Mouse (Mus musculus) brain, embryonic 14.5 days (tissue): Measurements from ENCODE around the gene Hist1h4b.

Source experiments
- CTCF ChIP-seq: fragments of 200-500 bp; IDR thresholded peaks from 2 replicates; pipeline ENCODE4 v1.5.1; 2012; ENCODE audit warnings: inconsistent platforms, mild to moderate bottlenecking, moderate library complexity, borderline replicate concordance; ENCODE audit not compliant: insufficient read depth, insufficient read length; ENCODE audit errors: extremely low read depth
- POLR2A ChIP-seq: fragments of 200-500 bp; IDR thresholded peaks from 2 replicates; pipeline ENCODE4 v1.6.1; 2012; ENCODE audit warnings: mild to moderate bottlenecking, inconsistent platforms, borderline replicate concordance; ENCODE audit not compliant: poor library complexity, insufficient read depth, insufficient read length, severe bottlenecking; ENCODE audit errors: extremely low read depth

GRCm38 (mm10) chr13:23751478-23751956 lies 5.3 kb upstream of the Hist1h4b start:
- TF ChIP-seq POLR2A (no peak), CTCF (no peak)
